Mouse (Mus musculus) kidney, adult 2 months (tissue): ENCODE measurements at regions not wholly inside any gene's neighbourhood (a gene's known extent, or its start where the extent isn't known, plus 50 kb on each side); places are given as distances from the start of the nearest gene placed in this dataset.

Experiments
- DNase-seq: peaks from one replicate; pipeline ENCODE4 v3.0.0; 2021
- H3K27ac ChIP-seq: fragments of 200-500 bp; 2 replicates; pipeline ENCODE4 v1.5.1; 2012; ENCODE audit warnings: low read depth, low read length, control low read depth, inconsistent platforms; ENCODE audit not compliant: insufficient read depth
- H3K27me3 ChIP-seq: fragments of 200-500 bp; replicated peaks from 2 replicates; pipeline ENCODE4 v1.6.1; 2012; ENCODE audit warnings: mild to moderate bottlenecking, moderate library complexity, low read length, inconsistent platforms; ENCODE audit not compliant: control insufficient read depth, insufficient read depth
- H3K36me3 ChIP-seq: fragments of 200-500 bp; 2 replicates; pipeline ENCODE4 v1.6.1; 2012; ENCODE audit warnings: mild to moderate bottlenecking, moderate library complexity, low read length, inconsistent platforms; ENCODE audit not compliant: control insufficient read depth, insufficient read depth
- H3K4me1 ChIP-seq: fragments of 200-500 bp; 2 replicates; pipeline ENCODE4 v1.6.1; 2011; ENCODE audit warnings: low read length; ENCODE audit not compliant: control insufficient read depth, insufficient read depth
- H3K4me3 ChIP-seq: fragments of 200-500 bp; 2 replicates; pipeline ENCODE4 v1.5.1; 2011; ENCODE audit warnings: mild to moderate bottlenecking, low read depth, low read length, control low read depth; ENCODE audit not compliant: insufficient read depth
- CTCF ChIP-seq: fragments of 200-500 bp; conservative IDR thresholded peaks from 2 replicates; pipeline ENCODE4 v1.5.1; 2011; ENCODE audit warnings: low read depth, mild to moderate bottlenecking, control low read depth, low read length, moderate library complexity, mixed read lengths; ENCODE audit not compliant: insufficient read depth, insufficient read length
- POLR2A ChIP-seq: fragments of 200-500 bp; IDR thresholded peaks from one replicate; pipeline ENCODE4 v1.6.1; 2011; ENCODE audit warnings: low read depth, low read length, control low read depth
- WGBS: fragments of 180-500 bp; shearing (Covaris S2); methylation state at CpG from one replicate; pipeline ENCODE4 v1.1.7; 2018; 5-methylcytosine and 5-hydroxymethylcytosine counted together

GRCm38 (mm10) chr12:27139683-27140334, 202.6 kb downstream of the Sox11 start:
- no peak overlapping the region for H3K27ac ChIP-seq
- TF ChIP-seq CTCF (no peak), POLR2A (no peak)
- H3K27me3 ChIP-seq = no peaks in the 10 kb centered on the region
- no peaks in the 10 kb centered on the region for H3K36me3 ChIP-seq
- no peak overlapping the region for H3K4me3 ChIP-seq
- WGBS = 50% methylated on average over 13 of the region's 13 CpGs
- DNase-seq = no peak
- H3K4me1 ChIP-seq = no peaks in the 10 kb centered on the region

- Histone ChIP-seq H3K36me3 (no peaks in the 10 kb centered on the region), H3K4me1 (no peaks in the 10 kb centered on the region), H3K27me3 (no peaks in the 10 kb centered on the region), H3K4me3 (no peak overlapping the region), H3K27ac (no peak overlapping the region)
- DNase-seq = no peak
- WGBS = 87% methylated on average over 13 of the region's 13 CpGs
- TF ChIP-seq POLR2A (no peak), CTCF (no peak)
These were observed 203.4 kb downstream of the Sox11 start for GRCm38 (mm10) chr12:27138663-27139633.

GRCm38 (mm10) chr12:27135997-27136559, 206.3 kb downstream of the Sox11 start:
- Histone ChIP-seq H3K4me1 (no peaks in the 10 kb centered on the region), H3K27ac (no peak overlapping the region), H3K4me3 (no peak overlapping the region), H3K27me3 (no peaks in the 10 kb centered on the region), H3K36me3 (no peaks in the 10 kb centered on the region)
- TF ChIP-seq POLR2A (no peak), CTCF (no peak)
- WGBS = 48% methylated on average over 10 of the region's 10 CpGs
- DNase-seq = no peak

- Histone ChIP-seq H3K36me3 (no peaks in the 10 kb centered on the region), H3K27me3 (no peaks in the 10 kb centered on the region), H3K4me3 (no peak overlapping the region), H3K27ac (no peak overlapping the region), H3K4me1 (no peaks in the 10 kb centered on the region)
- WGBS = 93% methylated on average over 1 of the region's 1 CpGs
- no peak for TF ChIP-seq POLR2A
- TF ChIP-seq CTCF = no peak
- DNase-seq = no peak
These were observed 211.8 kb downstream of the Sox11 start for GRCm38 (mm10) chr12:27130544-27130943.

GRCm38 (mm10) chr12:27127054-27127605, 215.2 kb downstream of the Sox11 start:
- H3K27me3 ChIP-seq = no peaks in the 10 kb centered on the region
- no peaks in the 10 kb centered on the region for H3K4me1 ChIP-seq
- 58% methylated on average over 10 of the region's 10 CpGs for WGBS
- H3K27ac ChIP-seq = no peak overlapping the region
- no peaks in the 10 kb centered on the region for H3K36me3 ChIP-seq
- H3K4me3 ChIP-seq = no peak overlapping the region
- TF ChIP-seq POLR2A (no peak), CTCF (no peak)
- no peak for DNase-seq

- H3K36me3 ChIP-seq = no peaks in the 10 kb centered on the region
- H3K4me3 ChIP-seq = no peak overlapping the region
- H3K27me3 ChIP-seq = no peaks in the 10 kb centered on the region
- H3K4me1 ChIP-seq = no peaks in the 10 kb centered on the region
- TF ChIP-seq POLR2A (no peak), CTCF (no peak)
- 83% methylated on average over 6 of the region's 6 CpGs for WGBS
- no peak overlapping the region for H3K27ac ChIP-seq
- DNase-seq = no peak
These were observed 223.8 kb downstream of the Sox11 start for GRCm38 (mm10) chr12:27118581-27118980.

GRCm38 (mm10) chr12:27115392-27115791, 227.0 kb downstream of the Sox11 start:
- 86% methylated on average over 6 of the region's 6 CpGs for WGBS
- Histone ChIP-seq H3K4me3 (no peak overlapping the region), H3K4me1 (no peaks in the 10 kb centered on the region), H3K27ac (no peak overlapping the region), H3K36me3 (no peaks in the 10 kb centered on the region), H3K27me3 (no peaks in the 10 kb centered on the region)
- TF ChIP-seq POLR2A = no peak
- TF ChIP-seq CTCF = no peak
- DNase-seq = no peak
